Mouse (Mus musculus): ENCODE data around the gene Fut1.

Gene Fut1

DNA sequence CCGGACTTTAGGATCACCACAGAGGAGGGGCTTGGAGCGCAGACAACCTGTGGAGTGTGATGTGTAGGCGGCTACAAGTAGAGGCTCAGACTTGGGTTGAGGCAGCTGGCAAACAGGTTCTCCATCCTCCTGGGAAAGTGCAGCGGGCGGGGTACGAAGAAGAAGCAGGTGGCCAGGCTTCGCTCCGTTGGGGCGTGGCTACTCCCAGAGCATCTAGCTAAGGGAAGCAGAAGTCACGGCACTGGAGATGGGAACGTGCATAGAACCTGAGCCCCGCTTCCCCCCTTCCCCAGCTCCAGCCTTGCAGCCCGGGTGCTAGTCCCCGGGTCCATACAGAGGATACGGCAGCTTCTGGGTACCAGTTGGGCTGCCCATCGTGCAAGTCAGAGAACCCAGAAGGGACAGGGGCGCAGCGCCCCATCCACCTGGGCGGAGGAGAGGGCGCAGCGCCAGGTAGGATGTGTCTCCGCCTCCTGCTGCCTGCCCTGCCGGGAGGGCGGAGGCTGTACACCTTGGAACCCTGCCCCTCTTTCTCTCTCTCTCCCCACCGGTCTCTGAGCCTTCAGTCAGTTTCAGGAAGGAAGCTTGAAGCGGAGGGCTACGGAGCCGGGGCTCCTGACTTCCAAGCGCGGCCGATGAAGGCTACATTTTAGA, at the start of gene Fut1:
TSS of gene Fut1 (plus strand) at position 248 of the 654 bp plus-strand sequence.
- DNase-seq (ENCODE audit: low read depth, low spot score): peak; percentile 29

DNA sequence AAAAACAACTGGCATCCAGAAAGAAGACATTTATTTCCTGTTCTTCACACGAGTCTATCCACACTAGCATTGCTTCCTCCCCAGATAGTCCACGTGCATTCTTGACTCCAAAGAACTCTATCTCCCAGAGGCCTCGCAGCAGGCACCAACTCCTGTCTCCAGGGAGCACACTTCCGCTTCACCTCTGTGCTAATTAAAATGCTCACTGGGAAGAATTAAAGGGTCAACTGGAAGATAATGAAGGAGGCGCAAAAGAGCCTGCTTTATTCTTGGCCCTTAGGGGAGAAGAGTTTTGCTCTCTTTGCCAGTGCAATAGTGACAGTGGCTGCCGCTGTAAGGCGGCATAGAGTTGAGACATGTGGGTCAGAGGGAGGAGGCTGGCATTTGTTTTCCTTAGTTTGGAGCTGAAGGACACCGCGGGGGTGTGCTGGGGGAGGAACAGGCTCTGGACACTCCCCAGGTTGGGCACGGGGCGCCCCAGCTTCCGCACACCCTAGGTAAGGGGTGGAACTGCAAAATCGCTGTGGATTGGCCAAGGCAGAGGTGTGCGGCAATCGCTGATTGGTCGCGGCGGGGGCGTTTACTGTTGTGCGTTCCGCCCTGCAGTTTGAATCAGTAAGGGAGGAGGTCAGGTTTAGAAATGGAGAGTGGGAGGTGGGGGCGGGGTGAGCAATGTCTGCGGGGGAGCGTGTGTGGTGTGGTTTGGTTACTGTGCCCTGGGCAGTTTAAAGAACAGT, 49.1 kb upstream of the Fut1 start:
- DNase-seq (ENCODE audit: low read depth, low spot score): peak; percentile 98

DNA sequence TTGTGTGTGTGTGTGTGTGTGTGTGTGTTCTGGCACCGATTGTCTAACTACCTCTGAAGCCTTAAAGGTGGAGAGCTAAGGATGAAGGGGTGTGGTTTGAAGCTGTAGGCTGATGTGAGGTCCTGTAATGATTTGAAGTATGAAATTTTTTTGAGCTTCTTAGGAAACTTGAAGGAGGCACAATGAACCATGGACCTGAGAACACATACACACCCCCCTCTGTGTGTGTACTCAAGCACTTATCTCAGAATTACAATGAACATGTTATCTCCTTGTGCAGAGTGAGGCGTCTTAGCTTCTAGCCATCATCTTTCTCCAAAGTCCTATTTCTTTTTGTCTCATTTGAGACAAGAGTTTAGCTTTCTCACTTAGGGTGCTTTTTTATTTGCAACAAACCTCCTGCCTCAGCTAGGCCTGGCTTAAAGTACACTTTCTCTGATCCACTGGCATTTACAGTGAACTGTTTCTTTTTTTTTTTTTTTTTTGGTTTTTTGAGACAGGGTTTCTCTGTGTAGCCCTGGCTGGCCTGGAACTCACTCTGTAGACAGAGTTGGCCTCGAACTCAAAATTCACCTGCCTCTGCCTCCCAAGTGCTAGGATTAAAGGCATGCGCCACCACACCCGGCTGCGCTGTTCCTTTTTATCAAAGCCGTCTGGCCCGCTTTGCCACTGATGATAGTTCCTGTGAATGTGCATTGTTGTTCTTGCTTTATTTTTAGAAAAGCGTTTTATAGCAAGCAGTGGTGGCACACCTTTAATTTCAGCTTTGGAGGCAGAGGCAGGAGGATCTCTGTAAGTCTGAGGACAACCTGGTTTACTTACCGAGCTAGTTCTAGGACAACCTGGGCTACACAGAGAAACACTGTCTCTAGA, 48.3 kb upstream of the Fut1 start:
- DNase-seq (ENCODE audit: low read depth, low spot score): peak; percentile 54

DNA sequence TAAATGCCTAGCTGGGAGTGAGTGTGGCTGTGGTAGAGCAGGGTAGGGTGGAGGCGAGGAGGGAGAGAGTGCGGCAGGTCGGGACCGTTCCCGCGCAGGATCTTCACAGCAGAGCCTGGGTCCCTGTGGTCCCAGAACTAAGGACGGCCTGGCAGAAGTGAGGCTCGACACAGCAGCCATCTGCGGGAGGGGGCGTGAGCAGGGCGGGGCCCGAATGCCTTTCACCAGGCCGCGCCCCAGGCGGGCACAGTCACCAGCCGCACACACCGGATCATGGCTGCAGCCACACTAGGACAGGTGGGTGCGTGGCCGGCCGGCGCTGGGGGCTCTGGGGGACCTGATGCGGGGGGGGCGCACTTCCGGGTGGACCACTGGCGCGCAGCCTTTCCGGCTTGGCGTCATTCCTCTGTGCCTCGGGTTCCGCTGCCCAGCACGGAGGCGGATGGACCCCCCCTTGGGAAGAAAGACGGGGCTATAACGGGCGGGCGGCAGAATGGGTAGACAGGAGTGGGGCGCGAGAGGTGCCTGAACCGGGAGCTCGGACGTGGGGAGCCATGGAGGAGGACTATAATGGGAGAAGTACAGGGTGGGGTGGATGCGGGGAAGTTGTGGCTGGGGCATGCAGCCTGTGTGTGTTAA, 46.9 kb upstream of the Fut1 start, which contains the start of gene Bcat2:
TSS of gene Bcat2 (plus strand) at position 51 of the 639 bp plus-strand sequence.
- DNase-seq (ENCODE audit: low read depth, low spot score): peak; percentile 92

DNA sequence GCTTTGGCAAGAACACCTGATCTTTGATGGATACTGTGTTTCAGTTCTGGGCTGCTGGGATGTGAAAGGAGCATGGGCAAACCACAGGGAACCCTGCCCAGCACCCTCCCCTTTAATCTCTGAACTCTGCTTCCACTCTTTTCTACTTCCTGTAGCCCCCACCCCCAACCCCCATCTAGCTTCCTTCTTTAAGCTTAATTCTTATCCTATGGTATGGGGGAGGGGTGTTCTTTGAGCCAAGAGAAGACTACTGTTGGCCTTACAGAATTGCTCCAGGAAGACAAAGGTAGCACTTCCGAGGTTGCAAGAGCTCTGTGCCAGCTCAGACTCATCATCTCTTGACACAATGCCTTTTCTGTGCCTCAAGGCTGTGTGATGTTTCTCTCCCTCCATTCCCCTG, 45.1 kb upstream of the Fut1 start:
- no peak for DNase-seq (ENCODE audit: low read depth, low spot score)

DNA sequence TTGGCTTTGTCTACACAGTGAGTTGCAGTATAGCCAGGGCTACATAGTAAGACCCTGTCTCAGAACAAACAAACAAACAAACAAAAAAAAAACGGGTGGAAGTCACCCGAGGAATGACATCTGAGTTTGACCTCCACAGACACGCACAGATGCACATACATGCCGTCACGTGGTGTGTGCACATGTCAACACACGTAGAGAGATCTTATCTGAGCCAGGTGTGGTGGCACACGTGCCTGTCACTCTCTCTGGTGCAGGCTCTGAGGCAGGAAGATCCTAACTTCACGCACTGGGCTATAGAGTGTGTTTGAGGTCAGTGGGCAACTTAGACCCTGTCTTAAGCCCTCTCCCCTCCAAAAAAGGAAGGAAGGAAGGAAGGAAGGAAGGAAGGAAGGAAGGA, 43.1 kb upstream of the Fut1 start:
- DNase-seq (ENCODE audit: low read depth, low spot score): no peak

DNA sequence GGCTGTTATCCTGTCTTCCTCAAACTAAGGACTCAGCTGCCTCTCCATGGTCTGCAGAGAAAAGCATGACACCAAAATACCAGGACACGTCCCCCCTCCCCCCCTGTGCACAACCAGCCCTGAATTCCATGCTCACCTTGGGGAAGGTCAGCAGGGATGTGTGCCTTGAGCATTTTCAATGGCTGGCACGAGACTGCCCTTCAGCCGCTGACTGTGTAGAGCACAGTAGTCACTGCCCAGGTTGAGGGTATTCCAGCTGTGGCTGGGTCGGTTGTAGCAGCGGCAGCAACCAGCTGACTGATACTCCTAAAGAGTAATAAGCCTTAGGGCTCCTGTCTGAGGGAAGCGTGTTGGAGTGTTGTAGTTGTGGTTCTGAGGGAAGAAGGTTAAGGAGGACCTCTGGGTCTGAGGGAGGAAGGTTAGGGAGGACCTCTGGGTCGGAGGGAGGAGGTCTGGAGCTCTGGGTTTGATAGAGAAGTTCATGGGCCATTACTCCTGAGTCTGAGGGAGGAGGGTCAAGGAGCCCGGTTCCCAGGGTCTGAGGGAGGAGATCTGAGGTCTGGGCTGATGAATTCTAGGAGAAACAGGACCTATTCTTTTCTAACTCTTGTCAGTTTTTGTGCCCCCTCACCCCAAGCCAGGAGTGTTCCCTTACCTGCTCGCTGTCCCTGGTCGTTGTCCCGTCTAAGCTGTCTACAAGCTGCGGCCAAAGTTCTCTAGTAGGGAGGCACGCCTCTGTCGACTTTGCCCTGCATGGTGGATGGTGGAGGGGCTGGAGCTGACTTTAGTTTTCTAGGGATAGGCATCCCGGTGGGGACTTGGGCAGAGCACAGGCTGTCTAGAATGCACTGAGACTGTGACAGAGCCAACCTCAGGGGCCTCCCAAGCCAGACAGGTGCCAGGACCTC, 42.4 kb upstream of the Fut1 start:
- no peak for DNase-seq (ENCODE audit: low read depth, low spot score)

DNA sequence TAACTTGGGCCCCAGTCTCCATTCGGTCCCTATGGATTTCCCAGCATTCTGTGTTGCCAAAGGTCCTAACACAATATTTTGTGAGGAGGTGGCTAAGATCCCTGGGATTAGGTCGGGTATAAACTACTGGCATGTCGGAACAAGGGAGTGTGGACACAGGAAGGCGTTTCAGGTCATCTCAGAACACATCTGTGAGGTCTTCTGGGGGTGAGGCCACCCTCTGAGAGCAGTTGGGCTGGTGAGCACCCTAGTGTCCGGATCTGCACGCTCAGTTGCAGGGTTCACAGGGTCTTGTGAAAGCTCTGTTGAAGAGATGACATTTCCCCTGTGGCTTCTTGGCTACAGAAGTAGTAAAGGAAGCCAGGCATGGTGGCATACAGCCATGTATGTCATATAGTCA, 31.2 kb upstream of the Fut1 start:
- no peak for DNase-seq (ENCODE audit: low read depth, low spot score)

DNA sequence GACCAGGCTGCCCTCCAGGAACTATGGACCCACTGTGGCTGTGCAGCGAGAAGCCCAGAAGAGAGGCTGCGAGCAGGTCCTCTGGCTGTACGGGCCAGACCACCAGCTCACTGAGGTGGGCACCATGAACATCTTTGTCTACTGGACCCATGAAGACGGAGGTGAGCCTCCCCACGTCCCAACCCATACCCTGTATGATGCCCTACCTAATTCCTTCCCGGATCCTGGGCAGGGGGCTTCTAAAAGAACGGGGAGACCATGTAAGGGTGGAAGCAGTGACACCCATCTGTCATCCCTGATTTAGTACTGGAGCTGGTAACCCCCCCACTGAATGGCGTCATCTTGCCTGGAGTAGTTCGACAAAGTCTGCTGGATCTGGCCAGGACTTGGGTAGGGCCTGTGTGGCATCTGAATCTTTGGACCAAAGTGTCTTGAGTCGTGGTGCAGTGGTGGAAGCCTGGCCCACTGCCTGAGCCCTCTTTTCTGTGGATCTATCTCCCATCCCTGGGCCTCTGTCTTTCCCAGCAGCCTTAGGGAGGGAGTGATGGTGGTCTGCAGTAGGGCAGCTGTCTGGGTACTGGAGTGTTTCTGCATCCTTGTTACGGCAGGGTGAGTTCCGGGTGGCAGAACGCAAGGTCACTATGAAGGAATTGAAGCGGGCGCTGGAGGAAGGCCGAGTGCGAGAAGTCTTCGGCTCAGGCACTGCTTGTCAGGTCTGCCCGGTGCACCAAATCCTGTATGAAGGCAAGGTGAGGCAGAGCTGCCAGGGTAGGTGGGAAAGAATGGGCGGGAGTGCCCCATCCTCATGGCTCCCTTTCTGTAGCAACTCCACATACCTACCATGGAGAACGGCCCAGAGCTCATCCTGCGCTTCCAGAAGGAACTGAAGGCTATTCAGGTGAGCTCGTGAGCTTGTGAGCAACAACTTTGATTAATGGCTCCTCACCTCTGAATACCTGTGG, 29.2 kb upstream of the Fut1 start:
- no peak for DNase-seq (ENCODE audit: low read depth, low spot score)

DNA sequence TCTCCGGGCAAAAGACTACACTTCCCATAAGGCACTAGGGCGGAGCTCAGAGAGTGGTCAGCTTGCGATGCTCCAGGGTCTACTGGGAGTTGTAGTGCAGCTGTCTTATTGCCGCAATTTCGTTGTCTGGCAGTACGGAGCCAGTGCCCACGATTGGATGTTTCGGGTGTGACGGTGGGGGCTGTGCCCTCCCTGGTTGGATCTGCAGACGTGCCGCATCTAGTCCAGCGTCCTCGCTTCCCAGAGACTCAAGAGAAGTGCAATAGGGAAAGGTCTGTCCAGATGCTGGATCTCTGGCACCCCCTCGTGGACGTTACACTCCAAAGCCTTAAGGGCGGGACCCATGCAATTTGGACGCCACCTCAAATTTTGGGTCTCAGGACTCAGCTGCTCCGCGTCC, 27.9 kb upstream of the Fut1 start:
- DNase-seq (ENCODE audit: low read depth, low spot score): peak; percentile 96

DNA sequence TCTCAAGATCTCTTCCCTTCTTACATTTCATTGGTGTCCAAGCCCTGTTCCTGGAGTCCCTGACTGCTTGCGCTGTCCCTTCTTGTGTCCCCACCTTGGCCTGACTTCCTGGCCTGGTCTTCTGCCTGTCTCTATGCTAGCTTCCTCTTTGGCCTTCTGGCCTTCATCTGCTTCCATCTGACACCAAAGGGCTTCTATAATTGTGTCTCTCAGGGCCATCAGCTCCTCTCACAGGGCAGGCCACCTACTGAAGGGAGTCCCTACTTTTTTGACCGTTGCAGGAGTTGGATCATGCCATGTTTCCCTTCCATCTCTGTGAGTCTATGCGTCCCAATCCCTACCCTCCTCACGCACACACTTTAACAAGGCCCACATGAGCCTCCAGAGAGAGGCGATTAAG, 27.2 kb upstream of the Fut1 start:
- no peak for DNase-seq (ENCODE audit: low read depth, low spot score)

DNA sequence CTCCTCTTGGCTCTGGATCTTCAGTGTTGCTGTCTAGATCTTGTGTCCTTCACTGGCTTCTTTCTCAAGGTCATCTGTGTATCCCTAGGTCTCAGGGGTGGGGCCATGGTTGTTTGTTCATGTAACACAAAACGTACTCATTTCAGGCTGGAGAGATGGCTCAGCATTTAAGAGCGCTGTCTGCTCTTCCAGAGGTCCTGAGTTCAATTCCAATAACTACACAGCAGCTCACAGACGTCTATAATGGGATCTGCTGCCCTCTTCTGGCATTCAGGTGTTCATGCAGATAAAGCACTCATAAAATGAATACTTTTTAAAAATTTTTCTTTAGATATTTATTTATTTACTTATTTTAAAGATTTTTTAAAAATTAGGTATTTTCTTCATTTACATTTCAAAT, 26.2 kb upstream of the Fut1 start:
- peak; percentile 52 for DNase-seq (ENCODE audit: low read depth, low spot score)

DNA sequence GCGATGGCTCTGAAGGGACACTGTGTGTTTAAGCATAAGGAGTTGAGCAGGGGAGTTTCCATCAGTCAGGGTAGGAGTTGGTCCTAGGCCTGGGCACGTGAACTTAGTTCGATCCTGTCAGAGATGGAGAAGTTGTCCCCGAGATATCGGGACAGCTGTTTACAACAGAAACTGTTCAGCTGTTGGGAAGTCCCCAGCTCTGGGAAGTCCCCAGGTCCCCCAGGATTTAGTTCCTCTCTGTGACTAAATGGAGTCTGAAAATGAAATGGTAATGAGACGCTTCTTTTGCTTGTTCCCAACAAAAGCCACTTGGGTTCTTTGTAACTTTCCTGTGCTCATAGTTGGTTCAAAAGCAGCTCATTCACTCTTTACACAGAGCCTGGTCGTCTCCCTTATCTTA, 25.2 kb upstream of the Fut1 start:
- no peak for DNase-seq (ENCODE audit: low read depth, low spot score)

DNA sequence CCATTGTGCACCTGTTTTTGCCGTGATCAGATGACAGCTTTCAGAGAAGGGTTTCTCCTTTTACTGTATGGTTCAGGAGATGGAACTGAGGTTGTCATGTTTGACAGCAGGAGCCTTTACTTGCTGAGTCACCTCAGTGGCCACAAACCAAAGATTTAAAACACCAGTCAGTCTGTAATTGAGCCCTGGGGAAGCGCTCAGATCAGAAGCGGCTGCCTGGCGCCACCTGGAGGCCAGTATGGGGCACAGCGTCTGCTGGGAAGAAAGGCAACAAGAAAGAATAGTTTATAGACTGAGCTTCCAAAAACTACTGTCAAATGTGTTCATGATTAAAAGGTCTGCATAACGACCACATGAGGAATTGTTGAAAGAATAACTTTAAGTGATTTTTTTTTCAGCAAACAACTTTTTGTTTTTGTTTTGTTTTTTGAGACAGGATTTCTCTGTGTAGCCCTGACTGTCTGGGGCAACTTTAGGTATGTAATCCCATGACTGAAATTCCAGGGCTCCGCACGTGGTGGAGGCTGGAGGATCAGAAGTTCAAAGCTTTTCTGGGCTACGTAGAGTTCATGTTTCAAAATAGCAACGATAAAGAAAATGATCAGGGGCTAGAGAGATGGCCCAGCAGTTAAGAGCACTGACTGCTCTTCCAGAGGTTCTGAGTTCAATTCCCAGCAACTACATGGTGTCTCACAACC, 23.8 kb upstream of the Fut1 start:
- DNase-seq (ENCODE audit: low read depth, low spot score): peak; percentile 89

DNA sequence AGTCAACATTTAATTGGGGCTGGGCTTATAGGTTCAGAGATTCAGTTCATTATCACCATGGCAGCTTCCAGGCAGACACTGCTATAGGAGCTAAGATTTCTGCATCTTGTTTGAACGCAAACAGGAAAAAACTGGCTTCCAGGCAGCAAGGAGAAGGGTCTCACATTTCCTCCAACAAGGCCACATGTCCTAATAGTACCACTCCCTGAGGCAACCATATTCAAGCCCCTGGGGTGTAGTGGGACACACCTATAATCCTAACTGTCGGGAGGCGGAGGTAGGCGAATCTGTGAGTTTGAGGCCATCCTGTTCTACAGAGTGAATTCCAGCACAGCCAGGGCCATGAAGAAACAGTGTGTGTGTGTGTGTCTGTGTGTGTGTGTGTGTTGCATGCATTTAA, 21.9 kb upstream of the Fut1 start:
- peak; percentile 80 for DNase-seq (ENCODE audit: low read depth, low spot score)

DNA sequence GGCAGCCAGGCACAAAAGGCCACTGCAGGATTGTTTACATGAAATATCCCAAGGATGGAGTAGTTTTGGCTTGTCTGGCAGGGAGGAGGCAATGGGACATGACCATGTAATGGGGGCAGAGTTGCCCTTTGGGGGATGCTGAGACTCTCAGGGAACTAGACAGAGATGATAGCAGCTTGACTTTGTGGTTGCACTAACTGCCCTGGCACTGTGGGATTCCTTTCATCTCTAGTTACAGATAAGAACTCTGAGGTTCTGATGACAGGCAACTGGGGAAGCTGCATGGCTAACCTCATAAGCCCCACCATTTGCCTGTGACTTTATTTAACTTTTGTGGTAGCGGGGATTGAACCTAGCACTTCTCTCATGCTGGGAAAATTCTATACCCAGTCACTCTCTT, 21.0 kb upstream of the Fut1 start:
- no peak for DNase-seq (ENCODE audit: low read depth, low spot score)

DNA sequence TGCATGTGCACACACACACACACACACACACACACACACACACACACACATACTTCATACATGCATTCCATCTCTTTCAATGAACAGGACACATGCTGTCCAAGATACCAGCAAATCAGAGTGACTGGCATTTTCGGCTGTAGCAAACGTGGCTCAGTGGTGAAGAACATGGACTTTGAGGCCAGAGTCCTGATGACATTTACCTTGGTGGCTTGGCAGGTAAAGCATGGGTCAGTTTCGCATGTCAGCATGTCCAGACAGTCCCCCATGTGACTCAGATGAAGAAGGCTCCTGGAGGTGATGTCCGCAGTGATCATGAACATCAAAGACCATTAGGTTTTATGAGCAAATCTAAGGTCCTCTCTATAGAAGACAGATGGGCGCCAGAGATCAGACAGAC, 20.1 kb upstream of the Fut1 start:
- no peak for DNase-seq (ENCODE audit: low read depth, low spot score)

DNA sequence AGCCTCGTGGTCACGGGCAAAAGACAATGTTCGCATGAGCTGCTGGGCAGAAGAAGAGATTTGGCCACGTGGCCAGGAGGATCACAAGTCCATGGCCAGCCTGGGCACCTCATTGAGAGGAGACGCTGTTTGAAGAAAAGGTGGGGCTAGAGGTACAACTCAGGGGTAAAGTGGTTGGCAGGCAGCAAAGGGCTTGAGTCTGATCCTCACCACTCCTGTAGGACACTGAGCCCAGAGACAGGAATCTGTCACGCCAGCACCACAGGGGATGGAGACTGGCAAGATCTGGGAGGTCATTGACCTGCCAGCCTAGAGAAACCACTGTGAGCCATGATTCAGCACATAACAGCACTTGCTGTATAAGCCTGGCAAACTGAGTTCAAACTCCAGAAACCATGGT, 19.6 kb upstream of the Fut1 start:
- DNase-seq (ENCODE audit: low read depth, low spot score): no peak

Data from ZHBTc4 (cell line).